Mouse (Mus musculus): ENCODE measurements around the gene Pgp. TPM values are rescaled to one million over a fixed set of nuclear protein-coding genes. Genes with fewer than 3 reads are reported as not detected.

The Pgp gene
- total and polyA plus RNA-seq, 3 experiments = 13.3 to 58.3 (median 19.6) TPM

DNA sequence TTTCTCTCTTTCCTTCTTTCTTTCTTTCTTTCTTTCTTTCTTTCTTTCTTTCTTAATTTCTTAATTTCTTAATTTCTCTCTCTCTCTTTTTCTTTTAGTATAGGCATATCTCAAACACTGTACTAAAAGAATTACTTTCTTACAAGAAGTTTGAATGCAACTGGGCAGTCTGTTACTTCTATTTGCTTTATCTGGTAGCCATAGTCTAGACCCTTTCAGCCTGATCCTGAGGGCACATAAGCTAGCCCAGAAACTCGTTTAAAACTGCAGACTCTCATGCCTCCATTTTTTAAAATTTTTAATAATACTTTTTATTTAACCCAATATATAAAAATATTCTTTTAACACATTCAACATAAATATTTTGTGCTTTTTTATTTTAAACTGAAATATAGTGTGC, 9.2 kb downstream of the Pgp start:
- DNase-seq (ENCODE audit: low spot score) (no peak), ATAC-seq (ENCODE audit: extremely low read depth, insufficient number of reproducible peaks, low FRiP score, poor library complexity, severe bottlenecking) (no peak)
- H3K4me3 ChIP-seq (ENCODE audit: low read depth, low read length) = peak overlapping the region; percentile 40; the same call in 1 of the 2 replicates
- peaks cover 5% of the 10 kb centered on the region; the same call in 1 of the 2 replicates for H3K27me3 ChIP-seq (ENCODE audit: insufficient read depth, low read length)
- peaks cover 38% of the 10 kb centered on the region for H3K36me3 ChIP-seq (replicated peaks)
- H3K4me1 ChIP-seq (ENCODE audit: insufficient read depth, low read depth, low read length) = peaks cover 44% of the 10 kb centered on the region
- TF ChIP-seq TAL1 (conservative IDR thresholded peaks at IDR 0.05; ENCODE audit: low read depth, low read length) (no peak), GATA1 (IDR thresholded peaks at IDR 0.05; ENCODE audit: borderline replicate concordance, low read length) (no peak), GATA2 (IDR thresholded peaks at IDR 0.05; ENCODE audit: borderline replicate concordance, low read depth, low read length) (no peak), CTCF (IDR thresholded peaks at IDR 0.05; ENCODE audit: low read depth, low read length) (no peak), POLR2AphosphoS5 (IDR thresholded peaks at IDR 0.05; ENCODE audit: insufficient replicate concordance, low read depth, low read length) (no peak)
- no peaks in the 10 kb centered on the region for H3K9me3 ChIP-seq (replicated peaks)

DNA sequence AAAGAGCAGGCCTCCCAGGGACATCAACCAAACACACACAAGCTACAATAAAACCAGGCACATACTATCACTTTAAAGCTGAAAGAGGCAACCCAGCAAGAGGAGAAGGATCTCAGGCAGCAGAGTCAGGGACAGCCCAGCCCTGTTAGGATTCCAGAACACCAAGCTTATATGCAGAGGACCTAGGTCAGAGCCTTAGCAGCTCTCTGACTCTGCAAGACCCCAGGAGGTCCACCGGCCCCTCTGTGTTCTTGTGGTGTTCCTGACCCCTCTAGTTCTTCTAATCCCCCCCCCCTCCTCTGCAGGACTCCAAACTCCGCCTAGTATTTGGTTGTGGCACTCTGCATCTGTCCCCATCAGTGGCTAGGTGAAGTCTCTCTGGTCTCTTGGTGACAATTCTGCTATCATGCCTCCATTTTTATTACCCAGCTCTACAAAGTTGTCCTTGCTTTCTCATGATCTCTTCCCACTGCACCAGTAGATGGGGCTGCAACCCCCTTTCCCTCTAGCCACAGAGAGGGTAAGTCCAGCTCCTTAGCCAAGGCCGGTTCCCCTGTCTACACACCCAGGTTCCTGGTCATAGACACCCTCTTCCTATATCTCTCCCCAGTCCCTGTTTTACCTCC, 10.1 kb downstream of the Pgp start:
- no peak for TF ChIP-seq TAL1 (conservative IDR thresholded peaks at IDR 0.05; ENCODE audit: low read depth, low read length)
- no peak for TF ChIP-seq POLR2AphosphoS5 (IDR thresholded peaks at IDR 0.05; ENCODE audit: insufficient replicate concordance, low read depth, low read length)
- TF ChIP-seq CTCF (IDR thresholded peaks at IDR 0.05; ENCODE audit: low read depth, low read length) = no peak
- TF ChIP-seq GATA1 (IDR thresholded peaks at IDR 0.05; ENCODE audit: borderline replicate concordance, low read length) = no peak
- no peak for TF ChIP-seq GATA2 (IDR thresholded peaks at IDR 0.05; ENCODE audit: borderline replicate concordance, low read depth, low read length)
- DNase-seq (ENCODE audit: low spot score) (peak; percentile 35), ATAC-seq (ENCODE audit: extremely low read depth, insufficient number of reproducible peaks, low FRiP score, poor library complexity, severe bottlenecking) (no peak)
- peaks cover 30% of the 10 kb centered on the region for H3K36me3 ChIP-seq (replicated peaks)
- H3K9me3 ChIP-seq (replicated peaks) = no peaks in the 10 kb centered on the region
- peaks cover 40% of the 10 kb centered on the region for H3K4me1 ChIP-seq (ENCODE audit: insufficient read depth, low read depth, low read length)
- peaks cover 13% of the 10 kb centered on the region for H3K27me3 ChIP-seq (ENCODE audit: insufficient read depth, low read length)
- H3K4me3 ChIP-seq (ENCODE audit: low read depth, low read length) = no peak overlapping the region; the same call in 1 of the 2 replicates

DNA sequence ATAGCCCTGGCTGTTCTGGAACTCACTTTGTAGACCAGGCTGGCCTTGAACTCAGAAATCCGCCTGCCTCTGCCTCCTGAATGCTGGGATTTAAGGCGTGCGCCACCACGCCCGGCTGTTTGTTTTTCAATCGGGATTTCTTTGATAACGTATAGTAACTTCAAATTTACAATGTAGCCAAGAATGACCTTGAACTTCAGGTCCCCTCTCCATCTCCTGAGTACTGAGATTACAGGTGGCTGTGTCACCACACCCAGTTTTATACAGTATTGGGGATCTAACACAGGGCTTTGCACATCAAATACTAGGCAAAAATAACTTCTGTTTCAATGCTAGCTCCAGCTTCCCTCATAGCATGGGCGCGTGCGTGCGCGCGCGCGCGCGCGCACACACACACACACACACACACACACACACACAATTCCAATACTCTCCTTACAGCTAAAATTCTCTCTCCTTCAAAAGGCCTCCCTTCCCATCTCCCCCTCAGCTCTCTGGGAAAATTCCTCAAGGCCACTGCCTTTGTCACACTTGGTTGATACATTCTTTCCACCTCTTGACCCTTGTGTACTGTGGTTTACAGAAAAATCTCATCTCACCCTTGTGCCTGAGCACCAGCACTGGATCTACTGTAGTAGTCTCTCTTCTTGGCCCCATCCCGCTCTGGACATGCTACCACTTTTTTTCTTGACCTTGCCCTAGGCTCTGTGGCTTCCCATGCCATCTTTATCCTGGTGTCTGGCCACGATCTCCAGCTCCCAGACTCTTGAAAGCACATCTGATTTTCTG, 11.0 kb downstream of the Pgp start:
- no peak for TF ChIP-seq TAL1 (conservative IDR thresholded peaks at IDR 0.05; ENCODE audit: low read depth, low read length)
- no peak for TF ChIP-seq POLR2AphosphoS5 (IDR thresholded peaks at IDR 0.05; ENCODE audit: insufficient replicate concordance, low read depth, low read length)
- no peak for TF ChIP-seq GATA2 (IDR thresholded peaks at IDR 0.05; ENCODE audit: borderline replicate concordance, low read depth, low read length)
- no peak for TF ChIP-seq GATA1 (IDR thresholded peaks at IDR 0.05; ENCODE audit: borderline replicate concordance, low read length)
- peaks cover 19% of the 10 kb centered on the region for H3K27me3 ChIP-seq (ENCODE audit: insufficient read depth, low read length)
- H3K4me3 ChIP-seq (ENCODE audit: low read depth, low read length) = no peak overlapping the region
- DNase-seq (ENCODE audit: low spot score) = no peak
- H3K4me1 ChIP-seq (ENCODE audit: insufficient read depth, low read depth, low read length) = peaks cover 38% of the 10 kb centered on the region
- no peak for ATAC-seq (ENCODE audit: extremely low read depth, insufficient number of reproducible peaks, low FRiP score, poor library complexity, severe bottlenecking)
- peaks cover 21% of the 10 kb centered on the region for H3K36me3 ChIP-seq (replicated peaks)
- H3K9me3 ChIP-seq (replicated peaks) = no peaks in the 10 kb centered on the region

DNA sequence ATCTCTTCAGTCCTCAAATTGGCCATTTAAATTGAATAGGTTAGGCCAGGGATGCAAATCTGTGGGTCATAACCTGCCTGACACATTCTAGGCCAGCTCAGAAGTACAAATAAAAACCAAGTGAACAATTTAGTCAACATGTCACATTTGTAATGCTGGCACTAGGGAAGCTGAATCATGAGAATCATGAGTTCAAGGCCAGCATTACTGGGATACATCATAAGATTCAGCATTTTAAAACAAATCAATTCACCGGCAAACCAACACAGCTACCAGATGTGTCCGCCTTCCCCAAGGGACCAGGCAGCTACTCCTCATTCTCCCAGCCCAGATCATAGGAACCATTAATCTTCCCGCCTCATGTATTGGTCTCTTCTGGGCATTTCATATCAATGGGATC, 13.3 kb downstream of the Pgp start:
- TF ChIP-seq GATA2 (IDR thresholded peaks at IDR 0.05; ENCODE audit: borderline replicate concordance, low read depth, low read length) (no peak), TAL1 (conservative IDR thresholded peaks at IDR 0.05; ENCODE audit: low read depth, low read length) (no peak), POLR2AphosphoS5 (IDR thresholded peaks at IDR 0.05; ENCODE audit: insufficient replicate concordance, low read depth, low read length) (no peak), CTCF (IDR thresholded peaks at IDR 0.05; ENCODE audit: low read depth, low read length) (no peak), GATA1 (IDR thresholded peaks at IDR 0.05; ENCODE audit: borderline replicate concordance, low read length) (no peak)
- peaks cover 18% of the 10 kb centered on the region for H3K4me1 ChIP-seq (ENCODE audit: insufficient read depth, low read depth, low read length)
- ATAC-seq (ENCODE audit: extremely low read depth, insufficient number of reproducible peaks, low FRiP score, poor library complexity, severe bottlenecking) = no peak
- H3K36me3 ChIP-seq (replicated peaks) = no peaks in the 10 kb centered on the region
- H3K9me3 ChIP-seq (replicated peaks) = peaks cover 3% of the 10 kb centered on the region
- H3K4me3 ChIP-seq (ENCODE audit: low read depth, low read length) = no peak overlapping the region
- DNase-seq (ENCODE audit: low spot score) = no peak
- H3K27me3 ChIP-seq (ENCODE audit: insufficient read depth, low read length) = peaks cover 36% of the 10 kb centered on the region

DNA sequence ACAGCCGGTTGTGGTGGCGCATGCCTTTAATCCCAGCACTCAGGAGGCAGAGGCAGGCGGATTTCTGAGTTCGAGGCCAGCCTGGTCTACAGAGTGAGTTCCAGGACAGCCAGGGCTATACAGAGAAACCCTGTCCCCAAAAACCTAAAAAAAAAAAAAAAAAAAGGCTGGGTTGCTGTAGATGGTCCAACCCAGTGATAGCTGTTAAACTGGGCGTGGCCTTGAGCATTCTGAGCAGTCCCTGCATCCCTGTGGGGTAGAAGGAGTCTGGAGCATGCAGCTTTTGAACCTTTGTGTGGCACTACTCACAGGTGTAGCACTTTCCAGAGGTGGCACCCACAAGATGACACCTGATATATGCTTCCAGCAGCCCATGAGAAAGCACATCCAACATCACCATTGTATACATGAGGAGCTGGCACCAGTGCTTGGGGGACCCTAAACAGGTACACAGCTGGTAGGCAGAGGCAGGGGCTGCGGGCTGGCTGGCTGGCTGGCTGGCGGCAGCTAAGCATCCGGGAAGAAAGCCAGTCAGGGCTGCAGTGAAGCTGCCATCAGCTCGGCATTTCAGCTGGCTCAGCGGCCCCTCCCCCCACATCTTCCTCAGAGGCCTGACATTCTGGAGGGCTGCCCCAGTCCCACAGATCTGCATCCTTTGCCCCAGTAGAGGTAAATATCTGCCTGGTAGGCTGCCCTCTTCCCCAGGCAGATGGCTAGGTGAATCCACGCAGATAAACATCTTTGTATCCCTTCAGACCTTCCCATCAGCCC, 15.1 kb downstream of the Pgp start:
- Histone ChIP-seq H3K36me3 (replicated peaks) (no peaks in the 10 kb centered on the region), H3K9me3 (replicated peaks) (peaks cover 9% of the 10 kb centered on the region), H3K4me3 (ENCODE audit: low read depth, low read length) (no peak overlapping the region; the same call in 1 of the 2 replicates), H3K27me3 (ENCODE audit: insufficient read depth, low read length) (peaks cover 53% of the 10 kb centered on the region), H3K4me1 (ENCODE audit: insufficient read depth, low read depth, low read length) (peaks cover 16% of the 10 kb centered on the region)
- no peak for DNase-seq (ENCODE audit: low spot score)
- TF ChIP-seq CTCF (IDR thresholded peaks at IDR 0.05; ENCODE audit: low read depth, low read length) (no peak), GATA2 (IDR thresholded peaks at IDR 0.05; ENCODE audit: borderline replicate concordance, low read depth, low read length) (no peak), GATA1 (IDR thresholded peaks at IDR 0.05; ENCODE audit: borderline replicate concordance, low read length) (no peak)
- ATAC-seq (ENCODE audit: extremely low read depth, insufficient number of reproducible peaks, low FRiP score, poor library complexity, severe bottlenecking) = no peak

DNA sequence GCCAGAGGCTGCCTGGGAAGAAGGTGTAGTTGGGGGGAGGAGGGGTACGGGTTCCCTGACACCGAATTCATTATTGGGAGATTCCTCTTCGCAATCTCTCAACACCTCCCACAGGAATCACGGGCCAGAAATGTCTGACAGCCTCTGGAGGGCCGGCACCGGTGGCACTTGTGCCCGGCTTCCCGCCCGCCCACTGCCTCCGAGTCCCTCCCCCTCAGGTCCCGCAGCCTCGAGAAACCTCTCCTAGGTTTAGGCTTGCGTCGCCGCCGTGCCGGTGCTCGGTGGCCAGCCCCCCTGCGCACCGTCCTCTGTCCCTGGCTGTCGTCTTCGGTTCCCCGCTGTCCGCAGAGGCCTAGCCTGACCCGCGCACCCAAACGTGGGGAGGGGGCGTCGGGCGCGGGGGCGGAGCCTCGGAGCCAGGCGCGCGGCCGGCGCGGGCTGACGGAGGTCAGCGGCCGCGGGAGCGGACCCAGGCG, 18.0 kb downstream of the Pgp start, which contains the start of gene Caskin1:
Gene Caskin1 (plus strand): TSS at position 416 of the 476 bp plus-strand sequence.
- Histone ChIP-seq H3K4me1 (ENCODE audit: insufficient read depth, low read depth, low read length) (peaks cover 13% of the 10 kb centered on the region), H3K27me3 (ENCODE audit: insufficient read depth, low read length) (peaks cover 62% of the 10 kb centered on the region), H3K9me3 (replicated peaks) (peaks cover 9% of the 10 kb centered on the region), H3K4me3 (ENCODE audit: low read depth, low read length) (peak within 1 kb of the TSS; percentile 27; the same call in 1 of the 2 replicates), H3K36me3 (replicated peaks) (no peaks in the 10 kb centered on the region)
- DNase-seq (ENCODE audit: low spot score) = no peak
- no peak for ATAC-seq (ENCODE audit: extremely low read depth, insufficient number of reproducible peaks, low FRiP score, poor library complexity, severe bottlenecking)
- TF ChIP-seq GATA1 (IDR thresholded peaks at IDR 0.05; ENCODE audit: borderline replicate concordance, low read length) = no peak
- TF ChIP-seq GATA2 (IDR thresholded peaks at IDR 0.05; ENCODE audit: borderline replicate concordance, low read depth, low read length) = no peak
- no peak for TF ChIP-seq CTCF (IDR thresholded peaks at IDR 0.05; ENCODE audit: low read depth, low read length)
